Mouse (Mus musculus): ENCODE data around the gene Apoc4.

- TF ChIP-seq CTCF (IDR thresholded peaks at IDR 0.05; ENCODE audit: low read depth, low read length) (no peak), TAL1 (conservative IDR thresholded peaks at IDR 0.05; ENCODE audit: low read depth, low read length) (no peak)
Measured at GRCm38 (mm10) chr7:19635074-19635827, 46.0 kb downstream of the Apoc4 start.
